Mouse (Mus musculus): ENCODE results near the gene Trim66. TPM values are rescaled to one million over a fixed set of nuclear protein-coding genes. Genes with fewer than 3 reads are reported as not detected.

The Trim66 gene
- total RNA-seq, 1 experiment, result 0.62 TPM

DNA sequence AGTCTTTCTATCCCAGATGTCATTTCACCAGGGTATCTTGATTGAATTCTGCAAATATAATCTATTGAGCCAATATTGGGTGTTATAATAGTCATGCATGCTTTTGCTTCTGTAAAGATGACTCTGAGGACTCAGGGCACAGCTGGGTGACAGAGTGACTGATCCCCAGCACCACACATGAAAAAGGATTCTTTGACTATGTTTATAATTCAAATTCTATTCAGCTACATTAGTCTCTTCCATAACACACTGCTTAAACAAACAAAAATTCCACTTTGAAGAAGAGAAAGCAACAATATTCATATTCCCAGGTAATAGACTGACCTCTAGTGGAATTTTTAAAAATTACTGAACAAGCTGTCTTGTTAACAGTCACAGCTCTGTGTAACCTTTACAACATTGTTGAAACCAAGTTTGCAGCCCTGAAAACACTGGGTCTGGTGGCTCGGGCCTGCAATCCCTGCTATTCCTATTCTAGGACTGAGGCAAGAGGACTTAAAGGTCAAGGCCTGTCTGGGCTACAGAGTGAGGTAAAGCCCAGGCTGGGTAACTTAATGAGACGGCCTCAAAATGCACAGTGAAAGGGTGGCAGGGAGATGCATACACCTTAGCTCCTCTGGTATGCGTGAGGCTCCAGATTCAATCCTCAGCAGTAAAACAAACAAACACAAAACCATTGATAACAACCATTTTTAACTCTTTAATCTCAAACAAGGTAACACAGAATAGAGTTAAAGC is 83.3 kb downstream of the Trim66 start:
- Histone ChIP-seq H3K4me1 (ENCODE audit: control insufficient read depth in 2 of 2, insufficient read depth in 2 of 2, low read length in 2 of 2, poor library complexity in 1 of 2) (no peaks in the 10 kb centered on the region), H3K4me3 (ENCODE audit: insufficient read depth in 1 of 2, low read depth in 1 of 2, low read length in 2 of 2, poor library complexity in 1 of 2, severe bottlenecking in 1 of 2) (no peak overlapping the region), H3K36me3 (ENCODE audit: control insufficient read depth, insufficient read depth, low read length, poor library complexity, severe bottlenecking) (no peaks in the 10 kb centered on the region), H3K9ac (ENCODE audit: insufficient read depth, low read depth, low read length, poor library complexity, severe bottlenecking) (no peak overlapping the region), H3K27ac (ENCODE audit: insufficient read depth, low read depth, low read length, poor library complexity, severe bottlenecking) (no peak overlapping the region), H3K9me3 (ENCODE audit: control insufficient read depth, insufficient read depth, low read depth, low read length) (no peaks in the 10 kb centered on the region)
- in situ Hi-C loops (cut with MboI; ENCODE audit: low sequenced_read_pairs in 2 of 2, unreplicated experiment in 2 of 2), result loop anchor here in 1 of 2 experiments (25.0 kb wide), 1 partner anchor 287 kb away; no protein-coding TSS in a partner anchor
- no peak for DNase-seq (ENCODE audit: low read depth, low spot score)
- TF ChIP-seq CHD2 (IDR thresholded peaks at IDR 0.05; ENCODE audit: low read depth, low read length) (no peak), ZC3H11A (IDR thresholded peaks at IDR 0.05; ENCODE audit: borderline replicate concordance, low read depth, low read length) (peak; percentile 70; the same call in 1 of the 2 replicates)

DNA sequence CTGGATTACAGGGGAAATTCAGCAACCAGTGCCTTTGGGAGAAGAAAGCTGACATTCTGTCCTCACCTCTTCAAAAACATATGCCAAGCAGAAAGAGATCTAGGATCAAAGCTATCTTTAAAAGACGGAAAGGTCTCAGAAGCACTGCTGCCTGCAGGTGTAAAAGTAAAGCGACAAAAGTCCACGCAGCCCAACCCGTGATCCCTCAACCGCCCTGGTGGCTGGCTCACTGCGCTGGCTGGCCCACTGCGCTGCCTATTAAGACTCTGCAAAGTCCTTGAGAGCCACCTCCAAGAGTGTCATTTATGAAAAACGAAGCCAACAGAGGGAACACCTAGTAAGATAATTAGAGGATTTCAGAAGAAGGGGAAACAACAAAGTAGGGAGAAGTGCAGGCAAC is 85.1 kb downstream of the Trim66 start:
- no peak overlapping the region for H3K9ac ChIP-seq (ENCODE audit: insufficient read depth, low read depth, low read length, poor library complexity, severe bottlenecking)
- DNase-seq (ENCODE audit: low read depth, low spot score), result no peak
- H3K4me3 ChIP-seq (ENCODE audit: insufficient read depth in 1 of 2, low read depth in 1 of 2, low read length in 2 of 2, poor library complexity in 1 of 2, severe bottlenecking in 1 of 2), result no peak overlapping the region
- no peaks in the 10 kb centered on the region for H3K36me3 ChIP-seq (ENCODE audit: control insufficient read depth, insufficient read depth, low read length, poor library complexity, severe bottlenecking)
- TF ChIP-seq MAFK (IDR thresholded peaks at IDR 0.05; ENCODE audit: insufficient read depth, low read depth, low read length) (no peak), ZC3H11A (IDR thresholded peaks at IDR 0.05; ENCODE audit: borderline replicate concordance, low read depth, low read length) (no peak), HCFC1 (IDR thresholded peaks at IDR 0.05; ENCODE audit: borderline replicate concordance, insufficient read depth, low read length) (no peak), ZNF384 (IDR thresholded peaks at IDR 0.05; ENCODE audit: low read depth, low read length) (no peak), CHD2 (IDR thresholded peaks at IDR 0.05; ENCODE audit: low read depth, low read length) (no peak)
- in situ Hi-C loops (cut with MboI; ENCODE audit: low sequenced_read_pairs in 2 of 2, unreplicated experiment in 2 of 2), result no loop called here
- no peaks in the 10 kb centered on the region for H3K9me3 ChIP-seq (ENCODE audit: control insufficient read depth, insufficient read depth, low read depth, low read length)
- no peaks in the 10 kb centered on the region for H3K4me1 ChIP-seq (ENCODE audit: control insufficient read depth in 2 of 2, insufficient read depth in 2 of 2, low read length in 2 of 2, poor library complexity in 1 of 2)
- no peak overlapping the region for H3K27ac ChIP-seq (ENCODE audit: insufficient read depth, low read depth, low read length, poor library complexity, severe bottlenecking)

DNA sequence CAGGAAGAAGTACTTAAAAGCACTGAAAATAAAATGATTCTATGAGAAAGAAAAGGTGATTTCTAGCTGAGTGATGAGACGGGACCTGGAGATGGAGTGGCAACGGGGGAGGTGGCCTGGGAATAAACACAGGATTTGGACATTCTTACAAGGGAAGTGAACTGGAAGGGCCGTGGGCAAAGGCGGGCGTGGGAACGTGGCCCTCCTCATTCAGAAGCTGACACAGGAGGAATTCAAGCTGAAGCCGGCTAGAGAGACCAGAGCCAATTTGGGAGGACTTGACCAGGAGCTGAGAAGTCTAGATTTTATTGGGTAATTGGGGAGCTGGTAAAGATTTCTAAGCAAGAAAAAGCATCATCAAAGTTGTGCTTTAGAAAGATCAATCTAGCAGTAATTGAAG is 102.4 kb downstream of the Trim66 start:
- in situ Hi-C loops (cut with MboI; ENCODE audit: low sequenced_read_pairs in 2 of 2, unreplicated experiment in 2 of 2), result no loop called here
- TF ChIP-seq ZNF384 (IDR thresholded peaks at IDR 0.05; ENCODE audit: low read depth, low read length), result no peak
- no peak for TF ChIP-seq CHD2 (IDR thresholded peaks at IDR 0.05; ENCODE audit: low read depth, low read length)
- no peak for TF ChIP-seq HCFC1 (IDR thresholded peaks at IDR 0.05; ENCODE audit: borderline replicate concordance, insufficient read depth, low read length)
- TF ChIP-seq MAFK (IDR thresholded peaks at IDR 0.05; ENCODE audit: insufficient read depth, low read depth, low read length), result no peak
- no peak for TF ChIP-seq ZC3H11A (IDR thresholded peaks at IDR 0.05; ENCODE audit: borderline replicate concordance, low read depth, low read length)
- no peaks in the 10 kb centered on the region for H3K36me3 ChIP-seq (ENCODE audit: control insufficient read depth, insufficient read depth, low read length, poor library complexity, severe bottlenecking)
- no peak overlapping the region for H3K27ac ChIP-seq (ENCODE audit: insufficient read depth, low read depth, low read length, poor library complexity, severe bottlenecking)
- H3K9ac ChIP-seq (ENCODE audit: insufficient read depth, low read depth, low read length, poor library complexity, severe bottlenecking), result no peak overlapping the region
- H3K9me3 ChIP-seq (ENCODE audit: control insufficient read depth, insufficient read depth, low read depth, low read length), result no peaks in the 10 kb centered on the region
- H3K4me3 ChIP-seq (ENCODE audit: insufficient read depth in 1 of 2, low read depth in 1 of 2, low read length in 2 of 2, poor library complexity in 1 of 2, severe bottlenecking in 1 of 2), result no peak overlapping the region
- DNase-seq (ENCODE audit: low read depth, low spot score), result no peak
- no peaks in the 10 kb centered on the region for H3K4me1 ChIP-seq (ENCODE audit: control insufficient read depth in 2 of 2, insufficient read depth in 2 of 2, low read length in 2 of 2, poor library complexity in 1 of 2)

DNA sequence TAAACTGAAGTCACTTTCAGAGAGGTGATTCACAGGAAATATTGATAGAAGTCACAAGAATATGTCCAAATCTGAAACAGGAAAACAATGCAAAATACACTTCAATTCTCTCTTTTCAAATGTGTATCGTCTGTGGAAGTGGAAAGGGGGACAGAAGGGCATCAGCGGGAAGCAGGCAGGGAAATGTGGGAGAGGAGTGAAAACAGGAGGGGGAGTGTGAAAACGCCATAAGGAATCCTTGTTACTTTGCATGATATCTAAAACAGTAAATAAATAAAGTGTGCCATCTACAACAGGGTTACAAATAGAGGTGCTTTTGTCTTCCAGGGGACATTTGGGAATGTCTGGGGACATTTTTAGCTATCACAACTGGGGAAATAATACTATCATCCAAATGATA is 108.6 kb downstream of the Trim66 start:
- no peaks in the 10 kb centered on the region for H3K4me1 ChIP-seq (ENCODE audit: control insufficient read depth in 2 of 2, insufficient read depth in 2 of 2, low read length in 2 of 2, poor library complexity in 1 of 2)
- in situ Hi-C loops (cut with MboI; ENCODE audit: low sequenced_read_pairs in 2 of 2, unreplicated experiment in 2 of 2), result no loop called here
- no peaks in the 10 kb centered on the region for H3K36me3 ChIP-seq (ENCODE audit: control insufficient read depth, insufficient read depth, low read length, poor library complexity, severe bottlenecking)
- TF ChIP-seq MAFK (IDR thresholded peaks at IDR 0.05; ENCODE audit: insufficient read depth, low read depth, low read length) (no peak), HCFC1 (IDR thresholded peaks at IDR 0.05; ENCODE audit: borderline replicate concordance, insufficient read depth, low read length) (no peak), CHD2 (IDR thresholded peaks at IDR 0.05; ENCODE audit: low read depth, low read length) (no peak), ZNF384 (IDR thresholded peaks at IDR 0.05; ENCODE audit: low read depth, low read length) (no peak), ZC3H11A (IDR thresholded peaks at IDR 0.05; ENCODE audit: borderline replicate concordance, low read depth, low read length) (no peak)
- H3K9me3 ChIP-seq (ENCODE audit: control insufficient read depth, insufficient read depth, low read depth, low read length), result no peaks in the 10 kb centered on the region
- no peak overlapping the region for H3K27ac ChIP-seq (ENCODE audit: insufficient read depth, low read depth, low read length, poor library complexity, severe bottlenecking)
- no peak overlapping the region for H3K9ac ChIP-seq (ENCODE audit: insufficient read depth, low read depth, low read length, poor library complexity, severe bottlenecking)
- no peak for DNase-seq (ENCODE audit: low read depth, low spot score)
- no peak overlapping the region for H3K4me3 ChIP-seq (ENCODE audit: insufficient read depth in 1 of 2, low read depth in 1 of 2, low read length in 2 of 2, poor library complexity in 1 of 2, severe bottlenecking in 1 of 2)

Other genes with a start within 250 kb of the Trim66 start
- 0.31 TPM in 1 of 2 replicates, not detected in the other for gene Stk33, start 69.1 kb downstream of the Trim66 start, total RNA-seq (2012; rRNA removed)
- gene Rpl27a, start 11.0 kb upstream of the Trim66 start, total RNA-seq (2012; rRNA removed), result 1,397 and 1,680 TPM in 2 replicates
- gene St5, start 195.5 kb upstream of the Trim66 start, total RNA-seq (2012; rRNA removed), result 25.6 and 34.6 TPM in 2 replicates
- gene Akip1, start 195.6 kb upstream of the Trim66 start, total RNA-seq (2012; rRNA removed), result 20.0 and 29.1 TPM in 2 replicates
- 0.48 and 1.3 TPM in 2 replicates for gene BC051019, start 215.7 kb upstream of the Trim66 start, total RNA-seq (2012; rRNA removed)
- gene Ascl3, start 223.6 kb upstream of the Trim66 start, total RNA-seq (2012; rRNA removed), result not detected in 2 replicates
- gene Tmem9b, start 244.7 kb upstream of the Trim66 start, total RNA-seq (2012; rRNA removed), result 11.1 and 17.2 TPM in 2 replicates

Measured in ES-E14 (cell line).